Mouse (Mus musculus) stomach, embryonic 15.5 days (tissue): ENCODE results near the gene Jmjd6. TPM values are rescaled to one million over a fixed set of nuclear protein-coding genes. Genes with fewer than 3 reads are reported as not detected.

ENCODE experiments used
- ATAC-seq: fragments of 200-750 bp; cut with Nextera tagmentation; 2 replicates; pipeline ENCODE4 v1.8.0; 2017; ENCODE audit warnings: low read depth, moderate number of reproducible peaks, moderate TSS enrichment; ENCODE audit not compliant: insufficient read depth, low FRiP score
- H3K27ac ChIP-seq: fragments of 300-500 bp; sonication (generic); 2 replicates; pipeline ENCODE4 v1.5.1; 2015; ENCODE audit warnings: mild to moderate bottlenecking, inconsistent platforms
- H3K27me3 ChIP-seq: fragments of 300-500 bp; sonication (generic); replicated peaks from 2 replicates; pipeline ENCODE4 v1.6.1; 2015; ENCODE audit warnings: inconsistent platforms
- H3K36me3 ChIP-seq: fragments of 300-500 bp; sonication (generic); 2 replicates; pipeline ENCODE4 v1.6.1; 2015; ENCODE audit warnings: inconsistent platforms
- H3K4me1 ChIP-seq: fragments of 300-500 bp; sonication (generic); 2 replicates; pipeline ENCODE4 v1.6.1; 2015; ENCODE audit warnings: inconsistent platforms
- H3K4me2 ChIP-seq: fragments of 300-500 bp; sonication (generic); 2 replicates; pipeline ENCODE4 v1.6.1; 2015; ENCODE audit warnings: mild to moderate bottlenecking, inconsistent platforms
- H3K4me3 ChIP-seq: fragments of 300-500 bp; sonication (generic); replicated peaks from 2 replicates; pipeline ENCODE4 v1.5.1; 2015; ENCODE audit warnings: inconsistent platforms
- H3K9ac ChIP-seq: fragments of 300-500 bp; sonication (generic); 2 replicates; pipeline ENCODE4 v1.6.1; 2015; ENCODE audit warnings: inconsistent platforms
- H3K9me3 ChIP-seq: fragments of 300-500 bp; sonication (generic); 2 replicates; pipeline ENCODE4 v1.6.1; 2016; ENCODE audit warnings: inconsistent platforms
- WGBS: fragments of 180-500 bp; shearing (Covaris S2); methylation state at CpG from one replicate; pipeline ENCODE4 v1.1.7; 2015; 5-methylcytosine and 5-hydroxymethylcytosine counted together
- polyA plus RNA-seq: library from polyadenylated mRNA; unstranded; fragments of >200 nt; fragmentation: Nextera tagmentation; extraction: Ambion mirVana; gene quantifications from 2 replicates; pipeline ENCODE4 v1.2.1, GENCODE M21; 2015

Jmjd6 gene
- 71.1 and 76.3 TPM in 2 replicates for polyA plus RNA-seq

- Histone ChIP-seq H3K27ac (peak within 1 kb of the TSS; percentile 99), H3K27me3 (no peaks in the 10 kb centered on the region), H3K4me1 (peaks cover 34% of the 10 kb centered on the region), H3K4me3 (peak within 1 kb of the TSS; percentile 80), H3K9me3 (no peaks in the 10 kb centered on the region), H3K4me2 (peak within 1 kb of the TSS; percentile 78), H3K36me3 (peaks cover 33% of the 10 kb centered on the region), H3K9ac (peak within 1 kb of the TSS; percentile 78)
- ATAC-seq: peak; percentile 94
- WGBS: under 1% methylated on average over 72 of the region's 72 CpGs
Observed at GRCm38 (mm10) chr11:116843261-116844233, at the start of gene Jmjd6, which contains the start of gene Mettl23. Gene Jmjd6 (minus strand): TSS chr11:116843449. Gene Mettl23 (plus strand): TSS chr11:116843278.

DNA sequence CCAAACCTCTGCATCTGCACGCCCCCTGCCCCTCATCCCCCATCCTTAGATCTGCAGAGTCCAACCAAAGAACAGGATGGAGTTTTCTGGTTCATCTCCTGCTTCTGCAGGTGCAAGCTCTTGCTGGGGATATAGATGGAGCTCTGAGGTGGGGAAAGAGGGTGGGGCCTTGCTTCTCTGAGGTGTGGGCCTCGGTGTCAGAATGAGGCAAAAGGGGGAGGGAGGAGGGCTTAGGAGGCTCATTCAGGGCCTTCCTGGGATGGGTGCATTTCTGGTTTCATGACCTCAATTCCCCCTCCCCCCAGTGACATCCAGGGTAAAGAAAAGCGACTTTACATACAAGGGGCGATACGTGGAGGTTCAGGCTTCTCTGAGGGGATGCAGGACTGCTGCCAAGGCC is 43.9 kb upstream of the Jmjd6 start:
- no peak overlapping the region for H3K27ac ChIP-seq
- H3K4me2 ChIP-seq: no peak overlapping the region
- ATAC-seq: no peak
- H3K4me3 ChIP-seq: no peak overlapping the region
- 0 out of 2 replicates have a peak, but pooled peaks cover 8% of the 10 kb centered on the region for H3K4me1 ChIP-seq
- H3K27me3 ChIP-seq: no peaks in the 10 kb centered on the region
- H3K9ac ChIP-seq: no peak overlapping the region
- H3K36me3 ChIP-seq: no peaks in the 10 kb centered on the region
- no peaks in the 10 kb centered on the region for H3K9me3 ChIP-seq
- 59% methylated on average over 5 of the region's 5 CpGs for WGBS

DNA sequence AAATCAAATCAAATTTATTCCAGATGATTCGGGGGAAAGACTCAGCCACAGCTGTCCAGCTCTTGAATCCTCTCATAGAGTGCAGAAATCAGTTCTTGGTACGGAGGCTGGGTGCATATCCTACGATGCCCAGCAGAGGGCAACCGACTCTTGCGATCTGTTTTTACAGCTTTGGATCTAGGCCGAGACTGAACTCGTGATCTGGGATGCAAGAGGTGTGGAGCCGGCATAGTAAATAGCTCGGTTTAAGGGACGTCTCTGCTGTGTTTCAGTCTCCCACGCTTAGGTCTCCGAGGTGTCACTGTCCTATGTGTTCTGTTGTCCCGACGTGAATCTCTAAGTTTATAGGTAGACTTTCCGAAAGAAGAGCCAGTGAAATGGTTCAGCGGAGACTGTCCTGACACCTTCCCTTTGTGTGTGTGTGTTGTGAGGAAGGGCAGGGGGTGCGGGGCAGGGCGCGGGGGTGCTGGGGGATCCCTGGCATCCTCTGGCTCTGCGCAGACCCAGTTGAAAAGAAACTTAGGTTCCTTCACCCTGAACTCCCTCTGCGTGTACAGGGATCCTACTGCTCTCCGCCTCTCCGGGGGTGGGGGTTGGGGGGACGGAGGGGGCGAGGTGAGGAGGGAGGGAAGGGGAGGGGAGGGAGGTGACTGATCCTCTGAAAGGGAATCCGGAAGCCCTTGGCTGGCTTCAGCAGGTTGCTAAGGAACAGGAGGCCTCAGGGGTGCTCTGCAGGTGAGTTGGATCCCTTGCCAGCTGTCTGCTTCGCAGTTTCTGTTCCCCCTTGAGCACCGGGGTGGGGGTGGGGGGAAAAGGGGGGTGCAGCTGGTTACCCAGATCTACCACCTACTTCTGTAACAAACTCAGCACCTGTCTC is 42.3 kb upstream of the Jmjd6 start:
- H3K4me3 ChIP-seq: peak overlapping the region; percentile 33
- 4% methylated on average over 27 of the region's 28 CpGs for WGBS
- H3K27me3 ChIP-seq: no peaks in the 10 kb centered on the region
- H3K4me2 ChIP-seq: peak overlapping the region; percentile 57
- ATAC-seq: peak; percentile 29
- H3K9me3 ChIP-seq: no peaks in the 10 kb centered on the region
- H3K9ac ChIP-seq: no peak overlapping the region
- H3K36me3 ChIP-seq: no peaks in the 10 kb centered on the region
- H3K4me1 ChIP-seq: 0 out of 2 replicates have a peak, but pooled peaks cover 8% of the 10 kb centered on the region
- no peak overlapping the region for H3K27ac ChIP-seq

DNA sequence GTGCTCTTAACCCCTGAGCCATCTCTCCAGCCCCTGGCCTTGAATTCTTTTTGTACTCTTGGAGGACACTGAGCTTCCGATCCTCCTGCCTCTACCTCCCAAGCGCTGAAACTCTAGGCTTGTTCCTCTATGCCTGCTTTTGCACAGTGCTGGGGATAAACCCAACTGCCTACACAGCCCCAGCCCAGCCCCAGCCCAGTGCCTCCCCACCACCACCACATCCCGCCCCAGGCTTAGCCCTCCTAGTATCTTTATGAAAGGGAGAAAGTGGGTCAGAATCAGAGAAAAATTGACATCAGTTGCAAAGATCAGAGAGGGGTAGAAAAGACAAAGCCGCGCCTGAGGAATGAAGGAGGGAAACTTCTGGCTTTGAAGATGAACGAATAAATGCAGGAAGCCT is 40.8 kb upstream of the Jmjd6 start:
- WGBS: 85% methylated on average over 6 of the region's 6 CpGs
- no peak for ATAC-seq
- Histone ChIP-seq H3K9ac (no peak overlapping the region), H3K27me3 (no peaks in the 10 kb centered on the region), H3K36me3 (no peaks in the 10 kb centered on the region), H3K27ac (no peak overlapping the region), H3K4me3 (no peak overlapping the region), H3K9me3 (no peaks in the 10 kb centered on the region), H3K4me1 (0 out of 2 replicates have a peak, but pooled peaks cover 8% of the 10 kb centered on the region), H3K4me2 (no peak overlapping the region)

- no peak for ATAC-seq
- Histone ChIP-seq H3K9me3 (no peaks in the 10 kb centered on the region), H3K27ac (no peak overlapping the region), H3K27me3 (no peaks in the 10 kb centered on the region), H3K36me3 (no peaks in the 10 kb centered on the region), H3K4me1 (0 out of 2 replicates have a peak, but pooled peaks cover 8% of the 10 kb centered on the region), H3K4me3 (no peak overlapping the region), H3K4me2 (no peak overlapping the region), H3K9ac (no peak overlapping the region)
- whole genome bisulfite sequencing: 70% methylated on average over 10 of the region's 10 CpGs
Observed at GRCm38 (mm10) chr11:116882446-116882845, 39.2 kb upstream of the Jmjd6 start.

GRCm38 (mm10) chr11:116881440-116881839 is 38.2 kb upstream of the Jmjd6 start:
- WGBS: 42% methylated on average over 5 of the region's 5 CpGs
- H3K4me3 ChIP-seq: no peak overlapping the region
- 0 out of 2 replicates have a peak, but pooled peaks cover 8% of the 10 kb centered on the region for H3K4me1 ChIP-seq
- H3K9ac ChIP-seq: no peak overlapping the region
- no peaks in the 10 kb centered on the region for H3K27me3 ChIP-seq
- H3K36me3 ChIP-seq: no peaks in the 10 kb centered on the region
- no peak overlapping the region for H3K27ac ChIP-seq
- H3K4me2 ChIP-seq: no peak overlapping the region
- no peaks in the 10 kb centered on the region for H3K9me3 ChIP-seq
- no peak for ATAC-seq

DNA sequence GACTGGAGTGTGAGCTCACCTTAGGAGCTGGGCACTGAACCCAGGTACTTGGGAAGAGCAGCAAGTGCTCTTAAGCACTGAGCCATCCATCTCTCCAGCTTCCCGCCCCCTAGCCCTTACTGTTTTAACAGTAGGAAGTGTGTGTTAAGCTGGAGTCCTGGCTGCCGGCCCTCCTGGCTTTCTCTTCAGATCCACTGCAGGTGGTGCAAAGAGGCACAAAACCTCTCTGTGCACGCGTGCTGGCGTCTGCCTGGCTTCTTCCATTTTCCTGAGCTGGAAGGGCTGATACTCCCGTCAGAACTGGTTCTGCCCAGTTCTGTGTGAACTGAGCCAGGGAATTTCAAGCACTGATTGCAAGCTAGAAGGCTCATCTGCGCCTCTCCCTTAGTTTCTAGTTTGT is 37.6 kb upstream of the Jmjd6 start:
- H3K27me3 ChIP-seq: no peaks in the 10 kb centered on the region
- no peak overlapping the region for H3K9ac ChIP-seq
- no peak for ATAC-seq
- 0 out of 2 replicates have a peak, but pooled peaks cover 6% of the 10 kb centered on the region for H3K4me1 ChIP-seq
- no peaks in the 10 kb centered on the region for H3K36me3 ChIP-seq
- 54% methylated on average over 7 of the region's 7 CpGs for WGBS
- no peaks in the 10 kb centered on the region for H3K9me3 ChIP-seq
- H3K27ac ChIP-seq: no peak overlapping the region; the same call in 1 of the 2 replicates
- no peak overlapping the region for H3K4me2 ChIP-seq
- no peak overlapping the region for H3K4me3 ChIP-seq

- no peak; the same call in 1 of the 2 replicates for ATAC-seq
- Histone ChIP-seq H3K36me3 (peaks cover 13% of the 10 kb centered on the region), H3K9me3 (no peaks in the 10 kb centered on the region), H3K27ac (no peak overlapping the region), H3K4me2 (no peak overlapping the region), H3K9ac (no peak overlapping the region), H3K4me3 (no peak overlapping the region), H3K4me1 (no peaks in the 10 kb centered on the region), H3K27me3 (no peaks in the 10 kb centered on the region)
- 82% methylated on average over 8 of the region's 8 CpGs for WGBS
Observed at GRCm38 (mm10) chr11:116878454-116878853, 35.2 kb upstream of the Jmjd6 start.

GRCm38 (mm10) chr11:116873987-116874386 is 30.7 kb upstream of the Jmjd6 start:
- no peak overlapping the region for H3K4me2 ChIP-seq
- no peak for ATAC-seq

DNA sequence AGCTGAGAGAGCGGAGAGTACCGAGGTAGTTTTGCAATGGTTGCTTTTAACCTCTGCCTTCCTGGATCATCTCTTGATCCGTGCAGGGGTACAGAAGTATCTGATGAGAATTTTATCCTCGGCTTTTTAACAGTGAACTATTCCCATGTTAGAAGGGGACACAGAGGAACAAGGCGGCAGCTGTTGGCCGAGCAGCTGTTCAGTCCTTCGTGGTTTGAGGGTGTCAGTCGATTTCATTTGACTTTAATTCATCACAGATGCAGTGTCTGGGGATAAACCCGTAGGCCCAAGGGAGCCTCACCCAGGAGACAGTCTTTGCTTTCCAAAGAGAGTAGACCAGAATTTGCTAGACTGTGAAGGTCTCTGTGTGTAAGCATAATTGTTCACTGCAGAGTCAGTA is 28.3 kb upstream of the Jmjd6 start:
- Histone ChIP-seq H3K4me2 (no peak overlapping the region), H3K4me3 (no peak overlapping the region), H3K27me3 (no peaks in the 10 kb centered on the region), H3K36me3 (peaks cover 40% of the 10 kb centered on the region), H3K9ac (no peak overlapping the region), H3K4me1 (no peaks in the 10 kb centered on the region), H3K9me3 (no peaks in the 10 kb centered on the region), H3K27ac (no peak overlapping the region)
- ATAC-seq: no peak
- WGBS: 87% methylated on average over 9 of the region's 9 CpGs

More at GRCm38 (mm10) chr11:116873987-116874386, 30.7 kb upstream of the Jmjd6 start:
- Histone ChIP-seq H3K27ac (no peak overlapping the region), H3K9ac (no peak overlapping the region), H3K36me3 (peaks cover 32% of the 10 kb centered on the region), H3K9me3 (no peaks in the 10 kb centered on the region), H3K4me1 (no peaks in the 10 kb centered on the region), H3K27me3 (no peaks in the 10 kb centered on the region), H3K4me3 (no peak overlapping the region)
- 88% methylated on average over 20 of the region's 20 CpGs for WGBS

GRCm38 (mm10) chr11:116869641-116870040 is 26.4 kb upstream of the Jmjd6 start:
- Histone ChIP-seq H3K4me3 (no peak overlapping the region), H3K9me3 (no peaks in the 10 kb centered on the region), H3K4me1 (no peaks in the 10 kb centered on the region), H3K27ac (peak overlapping the region; percentile 67; the same call in 1 of the 2 replicates), H3K36me3 (peaks cover 48% of the 10 kb centered on the region), H3K4me2 (no peak overlapping the region), H3K27me3 (no peaks in the 10 kb centered on the region), H3K9ac (no peak overlapping the region)
- no peak for ATAC-seq
- 79% methylated on average over 4 of the region's 4 CpGs for WGBS
